Mouse (Mus musculus) small intestine, adult 10 weeks (tissue): ENCODE results near the gene Timm17b. TPM values are rescaled to one million over a fixed set of nuclear protein-coding genes. Genes with fewer than 3 reads are reported as not detected.

Experiments used
- polyA plus RNA-seq: library from polyadenylated mRNA; stranded (reverse); fragments of 350-450 nt; fragmentation: Illumina TruSeq; extraction: RNeasy Lipid Tissue Mini Kit (QIAGEN cat#74804); gene quantifications from one replicate; pipeline ENCODE4 v1.2.3, GENCODE M21; 2014; ENCODE audit warnings: low replicate concordance

Gene Timm17b
- 1.5 TPM for polyA plus RNA-seq

DNA sequence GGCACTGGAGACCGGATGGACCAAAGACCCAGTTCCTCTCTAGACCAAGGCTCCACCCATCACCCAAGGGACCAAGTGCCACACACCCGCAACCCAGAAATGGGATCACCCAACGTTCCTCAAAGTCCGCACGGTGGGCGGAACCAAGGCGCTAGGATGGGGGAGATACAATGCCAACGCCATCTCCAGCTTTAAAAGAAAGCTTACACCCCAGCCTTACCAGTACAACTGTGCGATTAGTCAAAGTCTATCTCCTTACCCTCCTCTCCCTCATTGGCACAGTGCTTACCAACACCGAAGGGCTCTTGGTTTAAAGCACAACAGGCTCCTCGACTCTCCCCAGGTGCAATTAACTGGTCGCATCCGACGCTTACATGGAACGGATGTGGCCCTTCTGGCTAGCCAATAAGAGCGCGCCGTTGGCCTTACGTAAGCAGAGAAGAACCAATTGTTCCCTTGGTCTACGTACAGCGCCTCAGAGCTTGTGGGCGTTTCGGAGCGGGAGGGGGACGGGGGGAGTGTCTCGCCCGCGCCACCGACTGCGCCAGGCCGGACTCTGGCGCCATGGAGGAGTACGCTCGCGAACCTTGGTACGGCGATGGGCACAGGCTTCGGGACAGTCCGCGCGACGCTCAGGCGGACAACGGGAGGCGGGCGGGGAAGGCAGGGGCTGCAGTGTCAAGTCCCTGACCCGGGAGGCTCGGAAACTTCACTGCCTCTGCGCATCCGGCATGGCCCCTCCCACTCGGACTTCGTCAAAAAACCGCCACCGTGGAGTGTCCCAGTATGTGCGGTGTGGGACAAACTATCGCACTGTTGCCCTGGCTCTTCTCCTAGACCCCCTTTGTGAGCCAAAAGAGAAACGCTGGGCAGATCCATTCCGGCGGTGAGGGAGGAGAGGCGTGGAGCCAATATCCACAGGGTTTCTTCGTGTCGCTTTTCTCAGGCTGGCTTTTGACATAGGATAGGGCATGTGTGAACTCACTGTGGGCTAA lies at the start of gene Timm17b, which contains the start of gene Pqbp1:
Gene Timm17b, plus strand, starts transcription at position 478 of the 995 bp plus-strand sequence.
Gene Pqbp1, minus strand, starts transcription at position 390 of the 995 bp plus-strand sequence.

DNA sequence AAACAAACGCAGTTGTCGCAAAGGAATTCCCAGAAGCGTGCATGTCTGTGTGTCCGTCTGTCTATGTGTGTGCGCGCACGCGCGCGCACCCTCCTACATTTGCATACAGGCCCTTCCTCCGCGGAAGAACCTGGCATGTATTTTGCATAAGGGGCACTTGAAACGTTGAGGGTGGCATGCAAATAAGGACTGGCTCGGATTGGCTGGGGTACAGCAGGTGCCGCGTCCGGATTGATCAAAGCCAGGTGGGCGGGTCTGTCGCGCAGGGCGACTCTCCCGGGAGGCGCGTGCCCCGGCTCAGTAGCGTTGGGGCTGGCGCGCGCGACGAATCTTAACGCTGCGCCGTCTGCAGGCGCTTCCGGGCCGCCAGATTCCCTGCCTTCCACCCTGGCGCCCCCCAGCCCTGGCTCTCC lies 21.1 kb upstream of the Timm17b start, which contains the start of gene Pim2:
Gene Pim2, plus strand, starts transcription at position 256 of the 413 bp plus-strand sequence.

DNA sequence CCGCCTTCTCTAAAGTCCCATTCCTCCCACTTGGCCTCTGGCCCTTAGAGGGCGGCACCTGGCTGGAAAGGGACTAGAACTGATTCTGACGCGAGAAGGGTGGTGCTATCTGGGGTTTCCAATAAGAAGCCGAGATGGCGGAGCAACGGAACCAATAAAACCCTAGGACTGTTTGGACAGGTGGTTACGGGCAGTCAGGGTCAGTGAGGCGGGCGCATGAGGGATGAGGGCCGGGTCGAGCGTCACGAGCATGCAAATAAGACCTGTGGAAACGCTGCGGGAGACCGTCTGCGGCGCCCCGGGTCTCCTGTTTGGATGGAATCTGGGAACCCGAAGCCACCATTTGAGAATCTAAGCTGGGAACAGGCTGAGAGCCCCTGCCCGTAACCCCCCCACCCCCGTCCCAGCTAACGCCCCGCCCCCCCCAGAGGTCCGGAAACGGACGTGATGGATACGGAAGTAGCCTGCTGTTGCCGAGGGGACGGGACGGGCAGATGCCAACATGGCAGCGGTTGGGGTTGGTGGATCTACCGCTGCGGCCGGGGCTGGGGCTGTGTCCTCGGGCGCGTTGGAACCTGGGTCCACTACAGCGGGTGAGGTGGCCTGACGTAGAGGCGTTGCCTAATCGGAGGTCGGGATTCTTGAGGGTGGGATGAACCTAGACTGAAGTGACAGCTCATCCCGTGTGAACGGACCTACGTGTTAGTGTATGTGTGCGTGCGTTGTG lies 15.2 kb upstream of the Timm17b start, which contains the start of gene Slc35a2:
Gene Slc35a2, plus strand, starts transcription at position 188 of the 727 bp plus-strand sequence.

DNA sequence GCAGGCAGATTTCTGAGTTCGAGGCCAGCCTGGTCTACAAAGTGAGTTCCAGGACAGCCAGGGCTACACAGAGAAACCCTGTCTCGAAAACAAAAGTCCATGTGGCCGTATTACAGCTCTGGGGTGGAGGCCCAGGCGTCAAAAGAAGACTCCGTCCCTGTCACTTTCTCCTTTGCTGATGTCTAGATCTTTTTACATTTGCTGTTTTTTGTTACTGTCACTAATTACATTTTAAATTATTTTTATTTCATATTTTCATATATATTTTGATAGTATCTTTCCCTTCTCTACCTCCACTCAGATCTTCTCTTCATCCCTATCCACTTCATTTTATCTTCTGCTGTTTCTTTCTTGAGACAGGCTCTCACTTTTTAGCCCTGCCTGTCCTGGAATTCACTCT lies 8.6 kb downstream of the Timm17b start, which contains the start of gene Gm10491:
Gene Gm10491, minus strand, starts transcription at position 101 of the 400 bp plus-strand sequence.

DNA sequence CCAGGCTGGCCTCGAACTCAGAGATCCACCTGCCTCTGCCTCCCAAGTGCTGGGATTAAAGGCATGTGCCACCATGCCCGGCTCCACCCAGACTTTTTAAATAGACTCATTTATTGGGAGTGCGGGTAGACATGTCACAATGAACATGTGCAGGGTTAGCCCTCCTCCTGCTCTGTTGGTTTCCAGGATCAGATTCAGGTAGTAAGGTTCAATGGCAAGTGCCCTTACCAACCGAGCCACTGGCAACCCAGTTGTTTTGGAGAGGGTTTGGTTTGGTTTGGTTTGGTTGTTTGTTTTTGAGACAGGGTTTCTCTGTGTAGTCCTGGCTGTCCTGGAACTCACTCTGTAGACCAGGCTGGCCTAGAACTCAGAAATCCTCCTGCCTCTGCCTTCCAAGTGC lies 10.1 kb downstream of the Timm17b start, which contains the start of gene Gm10490:
Gene Gm10490, plus strand, starts transcription at position 301 of the 400 bp plus-strand sequence.

DNA sequence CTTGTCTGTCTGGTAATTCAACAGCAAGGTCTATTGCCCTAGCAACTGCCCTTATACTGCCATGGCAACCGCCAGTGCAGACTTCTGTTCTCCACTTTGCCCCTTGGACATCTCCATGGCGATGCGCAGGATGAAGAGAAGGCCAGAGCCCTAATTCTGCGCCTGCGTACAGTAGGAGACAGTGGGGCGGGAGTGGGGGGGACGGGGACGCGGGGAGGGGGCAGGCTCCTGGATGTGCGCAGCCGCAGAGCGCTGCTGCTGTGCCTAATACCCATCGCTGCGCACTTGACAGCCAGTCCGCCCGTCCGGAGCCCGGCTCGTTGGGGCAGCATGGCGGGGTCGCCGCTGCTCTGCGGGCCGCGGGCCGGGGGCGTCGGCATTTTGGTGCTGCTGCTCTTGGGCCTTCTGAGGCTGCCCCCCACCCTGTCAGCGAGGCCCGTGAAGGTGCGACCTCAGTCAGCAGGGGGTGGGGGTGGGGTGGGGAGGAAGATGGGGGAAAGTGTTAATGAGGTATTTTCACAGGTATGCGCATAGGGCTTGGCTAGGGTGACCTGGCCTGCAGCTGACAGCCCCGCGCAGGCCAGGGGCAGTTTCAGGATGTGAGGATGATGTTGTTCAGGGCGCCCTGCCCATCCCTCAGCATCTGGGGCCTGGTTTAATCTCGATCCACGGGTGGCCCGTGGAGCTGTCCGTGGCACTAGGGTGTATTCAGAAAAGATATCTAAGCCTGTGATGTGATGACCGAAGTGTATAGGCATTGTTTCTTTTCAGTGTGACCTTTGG lies 20.6 kb downstream of the Timm17b start, which contains the start of gene Pcsk1n:
Gene Pcsk1n, plus strand, starts transcription at position 222 of the 783 bp plus-strand sequence.

DNA sequence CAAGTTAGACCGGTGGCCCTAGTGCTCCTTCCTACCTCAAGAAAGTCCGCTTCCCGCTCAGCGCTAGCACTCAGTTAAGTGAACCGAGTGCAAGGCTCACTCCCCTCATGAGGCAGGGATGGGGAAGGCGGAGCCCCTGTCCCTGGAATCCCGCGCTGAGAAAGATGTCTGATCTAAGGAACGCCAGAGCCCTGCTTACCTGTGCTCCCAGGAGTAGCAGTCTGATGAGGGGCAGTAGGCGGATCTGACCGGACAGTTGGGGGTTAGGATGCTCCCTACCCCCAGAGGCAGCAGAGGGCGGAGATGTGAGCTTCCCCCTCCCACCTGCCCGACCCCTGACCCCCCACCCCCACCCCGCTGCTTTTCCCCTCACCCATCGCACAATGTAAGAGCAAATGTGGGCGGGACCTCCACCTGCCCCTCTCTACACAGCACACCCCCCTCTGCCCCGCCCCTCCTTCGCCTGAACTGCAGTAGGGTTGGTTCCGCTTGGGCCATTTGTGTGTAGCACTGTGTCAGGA lies 29.2 kb downstream of the Timm17b start, which contains the start of gene Eras:
Gene Eras, minus strand, starts transcription at position 338 of the 521 bp plus-strand sequence.

DNA sequence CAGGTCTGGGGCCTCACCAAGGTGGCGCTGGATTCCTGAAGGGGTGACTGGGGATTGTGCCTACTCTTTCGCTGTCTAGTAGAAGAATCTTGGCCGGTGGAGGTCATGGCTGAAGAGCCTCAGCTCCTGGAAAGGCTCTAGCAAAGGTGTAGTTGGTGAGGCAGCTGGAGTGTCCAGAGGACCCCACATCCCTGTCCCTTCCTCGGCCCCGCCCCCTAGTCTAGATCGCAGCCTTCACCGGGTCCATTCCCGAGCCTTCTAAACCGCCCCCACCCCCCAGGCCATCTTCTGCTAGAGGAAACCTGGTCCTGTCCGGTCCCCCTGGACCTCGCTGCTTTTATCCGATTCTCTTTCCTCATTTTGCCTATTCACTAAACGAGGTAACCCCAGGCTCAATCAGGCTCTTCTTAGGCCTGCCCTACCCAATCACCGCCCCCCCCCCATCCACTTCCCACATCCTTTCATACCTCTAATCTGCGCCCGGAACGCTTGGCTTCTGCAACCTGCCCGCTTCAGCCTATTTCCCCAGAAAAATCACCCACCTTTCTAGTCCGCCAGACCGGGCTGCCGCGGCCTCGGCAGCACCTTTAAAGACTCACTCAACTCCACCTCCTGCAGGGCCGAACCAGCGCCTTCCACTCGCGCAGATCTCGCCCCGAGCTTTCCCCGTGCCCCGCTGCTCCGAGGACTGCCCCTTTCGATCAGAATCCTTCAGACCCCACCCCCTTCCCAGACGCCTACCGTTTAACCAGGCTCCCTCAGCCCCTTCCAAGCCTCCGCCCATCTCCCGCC lies 48.1 kb downstream of the Timm17b start, which contains the start of gene Hdac6:
Gene Hdac6, minus strand, starts transcription at position 782 of the 792 bp plus-strand sequence.

Other genes with a start within 250 kb of the Timm17b start
- gene Prickle3, start 242.1 kb upstream of the Timm17b start, polyA plus RNA-seq = 7.6 TPM
- 26.2 TPM for gene Plp2, start 228.0 kb upstream of the Timm17b start, polyA plus RNA-seq
- gene Magix, start 218.1 kb upstream of the Timm17b start, polyA plus RNA-seq = 0.33 TPM
- 33.0 TPM for gene Gpkow, start 202.2 kb upstream of the Timm17b start, polyA plus RNA-seq
- gene Wdr45, start 185.0 kb upstream of the Timm17b start, polyA plus RNA-seq = 3.8 TPM
- gene Gm45208, start 177.1 kb upstream of the Timm17b start, polyA plus RNA-seq = not detected
- gene Praf2, start 170.9 kb upstream of the Timm17b start, polyA plus RNA-seq = 12.1 TPM
- gene Ccdc120, start 148.5 kb upstream of the Timm17b start, polyA plus RNA-seq = 4.6 TPM
- 3.7 TPM for gene Tfe3, start 136.8 kb upstream of the Timm17b start, polyA plus RNA-seq
- gene Gripap1, start 109.6 kb upstream of the Timm17b start, polyA plus RNA-seq = 21.4 TPM
- 0.89 TPM for gene Kcnd1, start 77.1 kb upstream of the Timm17b start, polyA plus RNA-seq
- 26.6 TPM for gene Otud5, start 58.0 kb upstream of the Timm17b start, polyA plus RNA-seq
- gene Pim2, start 21.1 kb upstream of the Timm17b start, polyA plus RNA-seq = 3.7 TPM
- gene Slc35a2, start 15.3 kb upstream of the Timm17b start, polyA plus RNA-seq = 6.4 TPM
- 5.5 TPM for gene Pqbp1, start 88 bp upstream of the Timm17b start, polyA plus RNA-seq
- gene Gm10491, start 8.5 kb downstream of the Timm17b start, polyA plus RNA-seq = not detected
- gene Gm10490, start 10.2 kb downstream of the Timm17b start, polyA plus RNA-seq = not detected
- not detected for gene Pcsk1n, start 20.5 kb downstream of the Timm17b start, polyA plus RNA-seq
- gene Eras, start 29.2 kb downstream of the Timm17b start, polyA plus RNA-seq = not detected
- 0.30 TPM for gene Hdac6, start 48.5 kb downstream of the Timm17b start, polyA plus RNA-seq
- not detected for gene Gata1, start 78.7 kb downstream of the Timm17b start, polyA plus RNA-seq
- 1,103 TPM for gene Glod5, start 119.1 kb downstream of the Timm17b start, polyA plus RNA-seq
- gene Suv39h1, start 175.4 kb downstream of the Timm17b start, polyA plus RNA-seq = 8.6 TPM
- gene Was, start 191.1 kb downstream of the Timm17b start, polyA plus RNA-seq = 0.59 TPM
- 60.9 TPM for gene Wdr13, start 233.5 kb downstream of the Timm17b start, polyA plus RNA-seq
- gene Rbm3, start 246.5 kb downstream of the Timm17b start, polyA plus RNA-seq = 554 TPM